Mouse (Mus musculus) lung, adult 18-20 months (tissue): Measurements from ENCODE around the gene Bcl2l12.

Experiments used
- DNase-seq, 2 experiments: peaks; one replicate each; pipeline ENCODE4 v3.0.0; 2022; ENCODE audit warnings: mixed read lengths in 2 of 2

The Bcl2l12 gene

DNA sequence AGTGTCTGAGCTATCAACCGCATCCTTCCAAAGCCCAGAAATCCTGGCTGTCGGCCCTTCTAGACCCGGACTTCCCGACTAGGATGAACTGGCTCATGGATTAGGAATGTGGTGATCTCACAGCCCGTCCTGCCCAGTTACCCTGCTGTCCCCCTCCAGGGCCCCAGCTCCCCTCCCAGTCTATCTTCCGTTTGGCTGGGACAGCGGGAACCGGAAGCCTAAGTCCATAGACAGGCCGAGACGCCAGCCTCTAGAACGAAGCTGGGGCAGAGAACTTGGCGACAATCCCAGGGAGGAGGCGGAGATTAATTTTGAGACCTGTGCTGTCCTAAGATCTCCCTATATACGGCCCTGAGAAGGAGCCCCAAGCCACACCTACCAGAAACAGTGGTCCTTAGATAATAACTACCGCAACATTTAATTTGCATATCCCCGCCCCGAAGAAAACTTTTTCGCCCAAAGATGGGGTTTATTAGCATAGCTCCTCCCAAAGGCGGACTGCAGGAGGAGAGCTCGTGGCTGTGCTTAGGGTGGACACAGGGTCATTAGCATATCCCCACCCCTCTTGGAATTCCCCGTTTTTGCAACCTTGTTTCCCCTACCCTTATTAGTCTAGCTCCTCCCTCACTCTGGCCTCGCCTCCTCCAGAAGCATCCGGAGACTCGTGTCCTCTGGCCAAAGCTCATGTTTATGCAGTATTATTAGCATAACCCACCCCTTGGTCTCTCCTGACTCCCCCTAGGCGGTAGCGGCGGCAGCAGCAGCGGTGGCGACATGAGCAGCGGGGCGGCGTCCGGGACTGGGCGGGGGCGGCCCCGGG, 18.9 kb upstream of the Bcl2l12 start, which contains the start of gene Rras:
TSS of gene Rras (plus strand) at position 720 of the 820 bp plus-strand sequence.
- peak; percentile 98 to 99 for DNase-seq

DNA sequence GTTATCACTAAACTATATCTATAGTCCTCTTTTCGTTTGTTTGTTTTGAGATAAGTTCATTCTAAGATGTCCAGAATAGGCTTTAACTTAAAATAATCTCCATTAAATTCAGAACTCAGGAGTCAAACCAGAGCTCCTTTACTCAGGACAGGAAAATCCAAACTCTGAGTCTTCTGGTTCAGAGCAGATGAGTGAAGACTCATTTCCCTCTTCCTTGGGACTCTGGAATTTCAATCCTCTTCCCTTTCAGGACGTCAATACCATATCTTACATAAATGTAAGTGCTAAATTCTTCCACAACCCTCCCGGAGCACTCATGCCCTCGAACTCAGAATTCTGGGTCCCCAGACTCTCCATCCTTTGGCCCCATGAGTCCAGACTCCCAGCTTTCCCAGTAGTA, 18.2 kb upstream of the Bcl2l12 start:
- no peak for DNase-seq

DNA sequence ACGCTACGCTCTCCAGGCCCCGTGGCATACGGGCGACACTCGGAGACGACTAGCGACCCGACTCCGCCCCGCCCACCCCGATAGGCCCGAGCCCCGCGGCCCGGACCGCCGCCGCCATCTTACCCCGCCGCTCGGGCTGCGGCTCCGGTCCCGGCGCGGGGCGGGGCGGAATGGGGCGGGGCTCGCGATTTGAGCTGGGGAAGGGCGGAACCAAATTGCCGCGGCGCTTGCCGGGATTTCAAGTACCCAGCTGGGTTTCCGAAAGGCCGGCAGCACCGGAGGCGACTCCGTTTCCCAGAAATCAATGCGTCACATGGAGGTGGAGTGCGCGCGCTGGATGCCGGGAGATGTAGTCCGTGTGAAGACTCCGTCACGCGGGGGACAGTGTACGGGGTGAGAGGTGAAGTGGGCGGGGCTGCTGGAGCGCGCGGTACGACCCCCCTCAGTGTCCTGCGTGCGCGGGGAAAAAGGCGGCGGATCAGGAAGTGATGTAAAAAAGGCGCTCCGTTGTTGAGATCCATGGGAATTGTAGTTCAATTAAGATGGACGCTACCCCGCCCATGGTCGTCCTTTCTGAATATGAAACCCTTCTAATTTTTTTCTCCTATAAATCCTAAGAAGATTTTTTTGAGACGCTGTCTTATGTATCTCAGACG, 17.6 kb upstream of the Bcl2l12 start, which contains the start of gene Scaf1:
TSS of gene Scaf1 (minus strand) at position 407 of the 656 bp plus-strand sequence.
- peak; percentile 100 for DNase-seq

DNA sequence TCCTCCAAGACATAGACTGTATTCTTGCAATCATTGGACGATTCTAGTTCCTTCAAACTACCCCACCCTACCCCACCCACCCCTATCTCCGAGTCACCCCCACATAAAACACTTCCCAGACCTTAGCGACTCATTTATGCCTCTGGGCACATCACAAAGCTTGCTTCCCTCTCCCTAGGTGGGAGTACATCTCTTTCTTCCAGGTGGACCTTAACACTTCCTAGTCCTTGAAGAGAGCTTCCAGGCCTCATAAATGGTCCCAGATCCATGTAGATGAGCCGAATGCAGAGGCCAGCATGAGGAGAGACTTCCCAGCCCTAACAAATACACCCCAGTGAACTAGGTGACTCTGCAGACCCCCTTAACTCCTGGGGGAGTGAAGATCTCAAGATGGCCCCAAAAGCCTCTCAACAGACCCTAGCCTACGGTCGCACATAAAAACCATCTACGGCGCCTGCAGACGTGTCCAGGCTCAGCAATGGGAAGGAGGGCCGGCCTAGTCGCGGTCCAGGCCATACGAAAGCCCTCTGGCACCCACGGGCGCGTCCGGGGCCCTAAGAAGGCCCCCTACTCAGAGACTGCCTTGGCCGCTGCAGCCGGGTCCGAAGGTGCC, 16.9 kb upstream of the Bcl2l12 start:
- DNase-seq = no peak

DNA sequence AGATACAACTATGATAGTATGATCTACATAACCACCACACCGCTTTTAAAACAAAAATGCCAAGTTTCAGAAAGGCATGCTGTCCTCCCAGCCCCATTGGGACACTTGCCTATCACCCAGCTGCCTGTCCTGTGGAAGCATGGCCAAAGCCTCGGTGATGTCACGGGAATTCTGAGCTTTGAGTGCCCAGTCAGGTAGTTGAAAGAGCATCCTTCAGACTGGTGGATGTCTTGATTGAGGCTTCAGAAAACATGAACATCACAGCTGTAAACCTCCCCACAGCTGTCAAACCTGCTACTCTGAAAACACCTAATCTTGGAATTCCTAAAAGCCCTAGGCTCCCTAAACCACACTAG, 15.6 kb upstream of the Bcl2l12 start:
- no peak for DNase-seq

DNA sequence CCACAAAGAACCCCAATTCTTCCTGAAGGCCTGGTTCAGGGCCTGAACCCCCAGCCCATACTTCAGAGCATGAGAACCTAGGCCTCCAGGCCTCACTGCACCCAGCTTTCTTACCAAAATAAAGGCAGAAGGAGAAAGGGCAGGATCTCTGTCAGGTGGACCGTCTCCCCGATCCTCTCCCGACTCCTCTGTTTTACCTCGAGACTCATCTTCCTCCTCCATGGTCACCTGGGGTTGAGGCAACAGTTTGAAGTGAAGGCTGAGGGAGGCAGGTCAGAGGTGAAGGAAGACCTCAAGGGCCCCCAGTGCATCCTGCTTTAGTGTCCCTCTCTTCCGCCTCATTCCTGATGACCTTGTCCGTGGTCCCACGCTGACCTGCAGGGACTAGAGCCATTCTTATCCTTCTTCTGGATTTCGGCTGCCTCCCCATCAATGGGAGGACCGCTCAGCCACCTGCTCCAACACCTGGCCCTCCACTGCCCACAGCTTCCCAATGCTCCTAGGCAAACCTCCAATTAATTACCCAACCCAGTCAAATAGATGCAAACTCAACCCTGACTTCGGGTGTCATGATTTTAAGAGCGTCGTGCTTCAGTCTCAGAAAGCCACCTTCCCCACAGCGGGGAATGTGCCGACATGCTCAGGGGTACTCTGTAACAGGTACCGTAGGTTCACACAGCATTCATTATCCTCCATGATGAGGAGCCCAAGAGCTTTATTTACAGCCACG, 15.0 kb upstream of the Bcl2l12 start:
- no peak for DNase-seq

DNA sequence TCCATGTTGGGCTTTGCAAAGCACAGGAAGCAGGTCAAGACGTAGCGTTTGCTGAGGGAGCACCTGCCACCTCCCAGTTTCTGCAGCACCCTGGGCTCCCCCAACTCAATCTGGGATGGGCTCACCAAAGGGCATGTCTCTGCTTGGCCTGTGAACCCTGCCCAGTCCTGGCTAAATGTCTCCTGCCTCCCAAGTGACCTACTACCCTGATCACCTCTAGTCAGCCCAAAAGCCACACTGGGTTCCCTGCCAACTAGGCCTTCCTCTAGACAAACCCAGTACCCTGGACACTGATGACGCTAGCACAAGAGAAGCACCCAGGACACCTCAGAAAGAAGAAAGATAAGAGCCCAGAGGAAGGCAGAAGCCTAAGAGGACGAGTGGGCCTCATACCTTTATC, 14.3 kb upstream of the Bcl2l12 start:
- no peak for DNase-seq

DNA sequence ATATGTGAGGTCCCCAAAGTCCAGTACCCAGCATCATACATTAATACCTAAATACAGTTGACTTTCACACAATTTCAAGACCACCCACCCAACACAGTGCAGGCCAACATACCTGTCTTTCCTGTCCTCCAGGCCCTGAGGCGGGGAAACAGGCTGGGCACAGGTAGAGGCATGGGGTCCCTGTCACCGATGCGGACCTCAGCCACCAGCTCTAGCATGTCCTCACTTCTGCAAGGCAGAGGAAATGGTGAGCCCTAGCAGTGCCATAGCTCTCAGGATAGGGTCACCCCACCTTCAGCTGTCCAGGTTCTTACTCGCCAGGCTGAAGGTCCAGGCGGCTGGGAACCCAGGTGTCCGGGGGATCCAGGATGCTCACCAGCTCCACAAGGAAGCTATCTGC, 13.5 kb upstream of the Bcl2l12 start:
- DNase-seq = no peak

DNA sequence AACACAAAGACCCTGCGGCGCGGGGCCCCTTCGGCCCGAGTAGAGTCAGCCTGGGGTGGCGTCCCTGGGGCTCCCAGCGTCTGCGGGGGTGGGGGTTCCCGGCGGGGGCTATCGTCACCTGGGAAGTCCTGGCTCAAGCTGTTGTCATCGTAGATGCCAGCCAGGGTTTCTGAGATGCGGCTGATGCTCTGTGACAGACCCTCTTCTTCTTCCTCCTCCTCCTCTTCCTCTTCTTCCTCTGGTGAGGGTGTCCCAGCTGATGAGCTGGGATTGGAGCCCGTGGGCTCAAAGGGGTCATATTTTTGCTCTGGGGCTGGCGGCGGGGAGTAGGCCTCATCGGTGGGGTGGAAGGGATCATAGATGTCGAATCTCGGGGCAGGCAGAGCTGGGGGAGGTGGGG, 9.9 kb upstream of the Bcl2l12 start:
- no peak for DNase-seq

DNA sequence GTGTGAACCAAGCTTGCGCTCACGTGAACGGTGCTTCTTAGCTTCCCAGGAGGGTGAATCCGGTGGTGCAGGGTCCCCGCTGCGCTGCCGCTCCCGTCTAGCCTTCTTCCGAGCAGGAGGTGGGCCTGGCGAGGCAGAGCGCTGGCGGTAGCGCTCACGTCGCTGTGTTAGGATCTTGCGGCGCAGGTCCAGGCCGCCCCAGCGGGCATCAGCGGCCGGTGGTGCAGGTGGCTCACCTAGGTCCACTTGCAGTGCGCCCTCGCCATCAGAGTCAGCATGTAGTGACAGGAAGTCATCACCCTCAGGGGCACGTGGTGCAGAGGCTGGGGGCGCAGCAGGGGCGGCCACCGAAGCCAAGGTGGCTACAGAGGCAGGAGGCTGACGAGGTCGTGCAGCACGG, 9.3 kb upstream of the Bcl2l12 start:
- no peak for DNase-seq

DNA sequence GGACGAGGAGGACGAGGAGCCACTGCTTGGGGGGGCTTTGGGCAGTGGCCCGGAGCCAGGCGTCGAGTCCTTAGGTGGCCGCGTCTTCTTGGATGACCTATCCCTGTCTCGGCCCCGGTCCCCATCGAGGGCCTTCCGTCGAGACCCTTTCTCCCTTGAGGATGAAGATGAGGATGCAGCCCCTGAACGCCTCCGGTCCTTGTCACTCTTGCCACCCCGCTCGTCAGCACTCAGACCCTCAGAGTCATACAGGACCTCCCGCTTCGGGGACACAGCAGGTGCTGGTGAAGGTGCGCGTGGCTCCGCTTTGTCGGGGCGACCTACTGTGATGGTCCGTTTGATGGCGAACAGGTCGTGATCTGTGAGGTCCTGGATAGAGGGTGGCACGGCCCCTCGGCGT, 8.6 kb upstream of the Bcl2l12 start:
- DNase-seq = no peak

DNA sequence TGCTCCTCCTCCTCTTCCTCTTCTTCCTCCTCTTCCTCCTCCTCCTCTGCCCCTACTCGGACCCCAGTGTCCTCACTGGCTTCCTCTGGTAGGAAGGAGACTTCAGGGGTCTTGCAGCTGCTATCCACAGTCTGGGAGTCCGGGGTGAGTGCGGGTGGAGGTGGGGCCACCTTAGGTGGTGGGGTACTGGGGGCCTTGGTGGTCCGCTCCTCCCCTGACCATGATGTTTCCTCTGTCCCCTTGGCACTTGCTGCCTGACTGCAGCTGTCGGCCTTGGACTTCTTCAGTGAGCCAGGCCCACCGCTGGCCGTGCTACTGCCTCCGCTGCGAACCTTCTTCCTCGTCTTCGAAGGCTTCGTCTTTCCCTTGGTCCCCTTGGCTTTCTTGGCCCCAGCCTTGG, 8.0 kb upstream of the Bcl2l12 start:
- DNase-seq = no peak

DNA sequence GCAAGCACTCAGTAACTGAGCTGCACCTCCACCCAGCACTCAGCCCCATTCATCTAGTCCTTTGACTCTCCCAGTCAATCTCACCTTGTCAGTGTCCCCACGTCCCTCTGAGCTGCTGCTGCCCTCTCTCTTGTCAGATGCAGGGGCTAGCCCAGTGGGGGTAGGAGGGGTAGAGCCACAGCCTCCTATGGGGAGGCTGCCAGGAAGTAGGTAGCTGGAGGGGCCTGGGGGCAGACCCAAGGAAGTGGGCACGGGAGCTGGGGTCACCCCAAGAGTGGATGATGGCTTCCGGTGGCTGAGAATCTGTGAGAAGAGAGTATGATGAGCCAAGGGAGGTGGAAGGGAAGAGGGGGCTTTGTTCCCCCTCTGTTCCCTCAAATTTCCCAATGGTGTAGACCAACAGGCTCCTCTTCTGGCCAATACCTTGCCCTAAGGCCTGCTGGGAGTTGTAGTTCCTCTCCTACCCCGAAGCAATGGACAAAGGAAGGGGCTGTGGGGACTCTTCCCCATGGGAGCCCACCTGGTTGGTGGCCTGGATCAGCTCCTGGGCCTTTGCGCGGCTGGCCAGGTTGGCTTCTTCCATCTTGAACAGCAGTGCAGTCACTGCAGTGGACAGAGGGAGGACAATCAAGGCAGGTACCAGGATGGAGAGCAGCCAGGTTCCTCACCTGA, 6.9 kb upstream of the Bcl2l12 start:
- DNase-seq = no peak

DNA sequence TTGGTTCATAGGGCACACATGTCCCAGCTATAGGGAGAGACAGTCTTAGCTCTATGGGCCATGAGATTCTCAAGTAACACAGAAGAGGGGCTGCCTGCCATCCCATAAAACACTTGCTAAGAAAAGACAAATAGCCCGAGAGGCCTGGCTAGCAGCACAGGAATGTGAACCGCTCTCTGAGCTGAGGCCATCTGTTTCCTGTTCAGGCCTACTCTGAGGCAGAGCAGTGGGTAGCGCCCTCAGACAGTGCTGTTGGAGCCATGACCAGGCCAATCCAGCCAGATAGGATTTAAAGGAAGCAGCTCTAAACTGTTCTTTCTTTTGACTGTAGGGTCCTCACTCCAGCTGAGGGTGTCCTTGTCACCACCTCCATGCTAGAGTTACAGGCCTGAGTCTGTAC, 6.0 kb upstream of the Bcl2l12 start:
- DNase-seq = no peak

DNA sequence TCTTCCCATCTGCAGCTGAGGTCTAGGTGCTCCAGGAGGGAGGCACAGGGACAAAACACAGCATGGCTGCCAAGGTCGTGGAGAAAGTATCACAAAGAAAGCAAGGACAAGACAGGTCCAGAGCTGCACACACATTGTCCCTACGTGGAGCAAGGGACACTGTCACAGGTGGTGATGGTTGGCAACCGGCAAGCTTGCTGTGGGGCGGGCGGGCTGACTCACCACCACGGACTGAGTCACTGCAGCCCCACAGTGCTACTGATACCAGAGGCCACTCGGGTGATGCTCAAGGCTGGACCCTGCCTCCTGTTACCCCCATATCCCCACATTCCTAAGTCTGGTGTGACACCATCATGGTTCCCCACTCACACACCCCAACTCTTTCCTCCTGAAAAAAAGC, 3.9 kb upstream of the Bcl2l12 start:
- no peak for DNase-seq

DNA sequence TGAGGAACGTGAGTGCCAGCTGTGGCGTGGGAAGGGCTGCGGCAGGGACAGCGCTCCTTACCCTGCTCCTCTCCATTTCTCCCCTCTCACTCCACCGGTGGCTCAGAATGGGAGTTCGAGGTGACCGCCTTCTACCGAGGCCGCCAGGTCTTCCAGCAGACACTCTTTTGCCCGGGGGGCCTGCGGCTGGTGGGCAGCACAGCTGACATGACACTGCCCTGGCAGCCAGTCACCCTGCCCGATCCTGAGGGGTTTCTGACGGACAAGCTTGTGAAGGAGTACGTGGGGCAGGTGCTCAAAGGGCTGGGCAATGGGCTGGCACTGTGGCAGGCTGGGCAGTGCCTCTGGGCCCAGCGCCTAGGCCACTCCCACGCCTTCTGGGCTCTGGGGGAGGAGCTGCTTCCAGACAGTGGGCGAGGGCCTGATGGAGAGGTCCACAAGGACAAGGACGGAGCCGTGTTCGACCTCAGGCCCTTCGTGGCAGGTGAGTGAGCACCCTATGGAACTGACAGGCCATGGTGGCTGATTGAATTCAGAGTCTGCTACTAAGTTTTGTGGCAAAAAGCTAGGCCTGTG, 2.1 kb upstream of the Bcl2l12 start:
- peak in 1 of 2 experiments; percentile 15 for DNase-seq

DNA sequence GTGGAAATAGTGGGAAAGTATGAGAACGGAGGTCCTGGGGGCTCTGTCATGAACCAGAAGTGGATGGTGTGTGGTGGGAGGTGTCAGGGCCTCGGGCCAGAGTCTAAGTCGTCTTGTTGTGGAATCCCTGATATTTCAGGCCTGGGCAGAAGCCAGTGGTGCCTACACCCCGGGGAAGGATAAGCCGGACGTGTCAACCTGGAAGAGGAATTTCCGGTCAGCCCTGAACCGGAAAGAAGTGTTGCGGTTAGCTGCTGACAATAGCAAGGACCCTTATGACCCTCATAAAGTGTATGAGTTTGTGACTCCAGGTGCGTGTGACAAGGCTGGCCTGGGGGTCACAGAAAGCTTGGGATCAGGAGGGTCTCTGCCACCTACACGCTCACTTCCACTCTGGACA, 1.2 kb upstream of the Bcl2l12 start:
- DNase-seq = peak in 1 of 2 experiments; percentile 29

DNA sequence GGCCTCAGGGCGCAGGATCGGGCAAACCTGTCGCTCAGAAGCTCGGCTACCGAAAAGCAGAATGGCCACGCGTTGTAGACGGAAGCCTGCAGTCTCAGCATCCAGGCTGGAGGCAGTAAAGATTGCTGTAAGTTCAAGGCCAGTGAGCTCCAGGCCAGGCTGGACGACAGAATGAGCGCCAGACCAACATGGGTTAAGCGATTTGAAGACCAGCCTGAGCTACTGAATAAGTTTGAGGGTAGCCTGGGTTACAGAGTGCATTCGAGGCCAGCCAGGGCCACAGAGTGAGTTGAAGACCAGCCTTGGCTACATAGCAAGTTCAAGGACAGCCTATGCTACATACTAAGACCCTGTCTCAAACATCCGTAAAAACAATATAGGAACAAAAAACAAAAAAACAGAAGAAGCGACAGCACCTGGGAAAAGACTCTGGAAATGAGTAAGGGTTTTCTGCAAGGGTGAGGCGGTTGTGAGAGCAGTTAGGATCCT, 528 bp downstream of the Bcl2l12 start:
- DNase-seq = no peak

DNA sequence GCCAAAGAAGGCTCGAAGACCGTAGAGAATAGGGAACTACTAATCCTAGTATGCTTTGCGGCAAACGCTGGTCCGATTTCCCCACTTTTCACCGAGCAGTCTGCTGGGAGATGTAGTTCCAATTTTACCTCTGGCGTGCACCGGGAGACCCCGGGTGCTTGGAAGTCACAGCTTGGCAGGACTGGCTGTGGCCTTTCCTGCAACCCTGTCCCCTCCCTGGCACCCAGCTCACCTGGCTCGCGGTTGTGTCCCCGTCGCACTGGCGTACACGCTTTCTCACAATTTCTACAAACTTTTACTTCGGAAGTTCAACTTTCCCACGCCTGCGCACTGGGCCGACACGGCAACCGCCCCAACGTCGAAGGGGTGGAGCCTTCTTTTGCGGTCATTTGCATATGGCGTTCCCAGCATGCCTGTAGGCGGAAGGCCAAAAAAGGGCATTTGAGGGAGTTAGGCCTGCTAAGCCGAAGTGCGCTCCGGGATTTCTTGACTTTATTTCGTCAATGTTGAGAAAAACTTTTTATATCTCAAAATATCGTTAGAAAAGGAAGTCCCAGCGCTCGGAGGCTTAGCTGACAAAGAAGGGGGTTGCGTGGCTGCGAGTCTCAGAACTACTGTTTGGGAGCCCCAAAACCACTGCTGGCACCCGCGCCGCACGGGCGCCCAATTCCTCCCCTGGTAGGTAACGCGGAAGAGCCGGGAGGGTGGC, 1.1 kb downstream of the Bcl2l12 start, which contains the start of gene Irf3:
TSS of gene Irf3 (plus strand) at position 418 of the 709 bp plus-strand sequence.
- peak; percentile 96 to 98 for DNase-seq

DNA sequence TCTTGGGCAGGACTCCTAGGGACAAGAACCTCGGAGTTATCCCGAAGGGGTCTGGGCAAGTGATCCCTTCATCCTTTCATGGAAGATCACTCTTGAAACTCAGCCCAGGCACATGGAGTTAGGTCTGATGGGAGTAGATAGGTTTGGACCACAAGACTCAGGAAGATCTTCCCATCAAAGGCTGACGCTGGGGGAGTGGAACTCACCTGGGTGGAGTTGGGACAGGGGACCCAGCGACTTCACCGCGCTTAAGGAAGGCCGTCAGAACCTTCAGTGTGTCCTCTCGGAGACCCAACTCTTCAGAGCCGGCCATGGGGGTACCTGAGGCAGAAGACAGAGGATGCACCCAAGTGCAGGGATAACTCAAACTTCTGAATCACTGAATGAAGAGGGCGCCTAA, 1.8 kb downstream of the Bcl2l12 start:
- peak in 1 of 2 experiments; percentile 5 for DNase-seq
